9 mouse cellular contexts compared by ENCODE assay signal in genomic region chr5:137502667-137503110, GRCm38 (mm10). TPM values are rescaled to one million over a fixed set of nuclear protein-coding genes. Genes with fewer than 3 reads are reported as not detected.
DNase-seq lines count a peak whose midpoint lies in the region; ATAC-seq and TF ChIP-seq lines count a peak whose summit lies in the region.
"Had no signal": no experiment of that assay in that cellular context is flagged by ENCODE, and none has a peak within 500 bp of the region (broad histone marks: within the 10 kb centered on the region; RNA-seq: fewer than 3 reads in every experiment).

No protein-coding gene starts in this region.

- ATAC-seq in embryonic facial prominence, embryonic 13.5 days (ENCODE audit: insufficient number of reproducible peaks, insufficient read depth, low FRiP score, low TSS enrichment, low read depth) = peak; percentile 86
- peak; percentile 89 for ATAC-seq in heart, postnatal 0 days (ENCODE audit: insufficient read depth, low read depth)
- ATAC-seq in megakaryocyte progenitor cell, adult 5-6 weeks (replicated peaks; ENCODE audit: poor library complexity) = peak; percentile 78

- TF ChIP-seq EP300 in heart, postnatal 0 days (IDR thresholded peaks at IDR 0.05; ENCODE audit: low read depth) = 0 out of 2 replicates have a peak, but pooled peaks have one; percentile 84

- peaks cover 16% of the 10 kb centered on the region for H3K4me1 ChIP-seq in embryonic facial prominence, embryonic 13.5 days
- peaks cover 12% of the 10 kb centered on the region; the same call in 1 of the 2 replicates for H3K4me1 ChIP-seq in heart, postnatal 0 days (ENCODE audit: control insufficient read depth, insufficient read depth)

- peak overlapping the region; percentile 94 for H3K27ac ChIP-seq in embryonic facial prominence, embryonic 13.5 days
- peak overlapping the region; percentile 97 for H3K27ac ChIP-seq in heart, postnatal 0 days (ENCODE audit: low read depth)

- peaks cover 7% of the 10 kb centered on the region; the same call in 1 of the 2 replicates for H3K36me3 ChIP-seq in embryonic facial prominence, embryonic 13.5 days
- H3K36me3 ChIP-seq in heart, postnatal 0 days (replicated peaks; ENCODE audit: control insufficient read depth, insufficient read depth, low read length) = no peaks in the 10 kb centered on the region
- 0 out of 2 replicates have a peak, but pooled peaks cover 3% of the 10 kb centered on the region for H3K36me3 ChIP-seq in splenic B cell, adult 2 months (ENCODE audit: control insufficient read depth, insufficient read depth, low read length, poor library complexity, severe bottlenecking)

- peak; percentile 84 for DNase-seq in gastrocnemius, adult 18-20 months (ENCODE audit: low spot score)
- no peak for DNase-seq in gastrocnemius, postnatal 25 days
- peak; percentile 71 for DNase-seq in WW6 (ENCODE audit: low read depth, low spot score)
- peak; percentile 95 for DNase-seq in heart, postnatal 0 days (ENCODE audit: low spot score)
- DNase-seq in left cerebral cortex, postnatal 14 days (ENCODE audit: low spot score in 2 of 2) = peak; percentile 80 to 82
- peak; percentile 78 for DNase-seq in splenic B cell, adult 2 months (ENCODE audit: low read depth, low spot score)

- H3K4me2 ChIP-seq in embryonic facial prominence, embryonic 13.5 days = peak overlapping the region; percentile 67
- peak overlapping the region; percentile 66 for H3K4me2 ChIP-seq in heart, postnatal 0 days (ENCODE audit: low read depth, low read length)

- intact Hi-C loops in left cerebral cortex, postnatal 14 days (cut with DNase I) = loop anchor here (2.0 kb wide), 1 partner anchor 164 kb away; no protein-coding TSS in a partner anchor

- peak overlapping the region; percentile 84 for H3K9ac ChIP-seq in embryonic facial prominence, embryonic 13.5 days
- H3K9ac ChIP-seq in heart, postnatal 0 days (replicated peaks; ENCODE audit: low read depth, low read length) = peak overlapping the region; percentile 44

- no peaks in the 10 kb centered on the region for H3K27me3 ChIP-seq in embryonic facial prominence, embryonic 13.5 days
- H3K27me3 ChIP-seq in heart, postnatal 0 days (ENCODE audit: control insufficient read depth, insufficient read depth, low read length) = no peaks in the 10 kb centered on the region
- H3K27me3 ChIP-seq in splenic B cell, adult 2 months (ENCODE audit: control insufficient read depth, insufficient read depth, low read length, poor library complexity, severe bottlenecking) = no peaks in the 10 kb centered on the region

- H3K4me3 ChIP-seq in embryonic facial prominence, embryonic 13.5 days = peak overlapping the region; percentile 64
- H3K4me3 ChIP-seq in heart, postnatal 0 days (ENCODE audit: low read depth, low read length) = peak overlapping the region; percentile 64

- no peaks in the 10 kb centered on the region for H3K9me3 ChIP-seq in embryonic facial prominence, embryonic 13.5 days
- H3K9me3 ChIP-seq in heart, postnatal 0 days (replicated peaks; ENCODE audit: control insufficient read depth, low read length) = no peaks in the 10 kb centered on the region

- TF ChIP-seq CTCF in heart, postnatal 0 days (IDR thresholded peaks at IDR 0.05; ENCODE audit: low read depth) = peak; percentile 94

- WGBS in embryonic facial prominence, embryonic 13.5 days = 0% methylated on average over 25 of the region's 30 CpGs
- under 1% methylated on average over 25 of the region's 30 CpGs for WGBS in heart, postnatal 0 days

RNA-seq across cellular contexts. Expression of gene Pop7, which starts 0.4 kb away (rescaled TPM):
- 10 to 100 TPM in 1 of 2 experiments, 1 to 10 TPM in 1; 8.9 to 10.8 TPM for total RNA-seq in gastrocnemius, adult 18-20 months (2021)
- 1 to 10 TPM; 9.7 to 9.9 TPM for total RNA-seq in gastrocnemius, postnatal 25 days (2021)
- 48.0 and 56.2 TPM in 2 replicates for polyA plus RNA-seq in embryonic facial prominence, embryonic 13.5 days (2015; fragmentation: Nextera tagmentation; extraction: Ambion mirVana)
- 40.1 and 61.3 TPM in 2 replicates for total RNA-seq in heart, postnatal 0 days (2014; rRNA removed; ENCODE audit: low replicate concordance)
- polyA plus RNA-seq in heart, postnatal 0 days (2015; fragmentation: Nextera tagmentation; extraction: Ambion mirVana) = 39.9 and 40.6 TPM in 2 replicates
- total RNA-seq in left cerebral cortex, postnatal 14 days (2021) = 10 to 100 TPM; 28.0 to 35.2 TPM
- 31.9 and 35.0 TPM in 2 replicates for total RNA-seq in megakaryocyte progenitor cell, adult 5-6 weeks (2015)
- total RNA-seq in megakaryocyte progenitor cell, adult 5-6 weeks (2017) = 22.7 and 29.2 TPM in 2 replicates

RNA-seq across cellular contexts. Expression of gene Gigyf1, which starts 15.7 kb away (rescaled TPM):
- 10 to 100 TPM; 19.9 to 23.5 TPM for total RNA-seq in gastrocnemius, adult 18-20 months (2021)
- total RNA-seq in gastrocnemius, postnatal 25 days (2021) = 10 to 100 TPM; 15.2 to 17.5 TPM
- polyA plus RNA-seq in embryonic facial prominence, embryonic 13.5 days (2015; fragmentation: Nextera tagmentation; extraction: Ambion mirVana) = 16.3 and 17.1 TPM in 2 replicates
- 12.0 and 17.7 TPM in 2 replicates for total RNA-seq in heart, postnatal 0 days (2014; rRNA removed; ENCODE audit: low replicate concordance)
- polyA plus RNA-seq in heart, postnatal 0 days (2015; fragmentation: Nextera tagmentation; extraction: Ambion mirVana) = 7.2 TPM in 2 replicates
- 10 to 100 TPM; 40.0 to 44.3 TPM for total RNA-seq in left cerebral cortex, postnatal 14 days (2021)
- 7.1 and 8.6 TPM in 2 replicates for total RNA-seq in megakaryocyte progenitor cell, adult 5-6 weeks (2015)
- 4.7 and 7.2 TPM in 2 replicates for total RNA-seq in megakaryocyte progenitor cell, adult 5-6 weeks (2017)

RNA-seq across cellular contexts. Expression of gene Zan, which starts 25.8 kb away (rescaled TPM):
- total RNA-seq in gastrocnemius, adult 18-20 months (2021) = under 1 TPM in 1 of 2 experiments, not detected in 1; 0.07 TPM
- under 1 TPM in 1 of 2 experiments, not detected in 1; 0.08 TPM for total RNA-seq in gastrocnemius, postnatal 25 days (2021)
- 0.11 and 0.17 TPM in 2 replicates for polyA plus RNA-seq in embryonic facial prominence, embryonic 13.5 days (2015; fragmentation: Nextera tagmentation; extraction: Ambion mirVana)
- total RNA-seq in heart, postnatal 0 days (2014; rRNA removed; ENCODE audit: low replicate concordance) = under 0.01 and 0.43 TPM in 2 replicates
- polyA plus RNA-seq in heart, postnatal 0 days (2015; fragmentation: Nextera tagmentation; extraction: Ambion mirVana) = 0.04 TPM in 2 replicates
- under 1 TPM; 0.44 to 0.55 TPM for total RNA-seq in left cerebral cortex, postnatal 14 days (2021)
- 0.10 and 0.47 TPM in 2 replicates for total RNA-seq in megakaryocyte progenitor cell, adult 5-6 weeks (2015)
- total RNA-seq in megakaryocyte progenitor cell, adult 5-6 weeks (2017) = under 0.01 and 0.14 TPM in 2 replicates

RNA-seq across cellular contexts. Expression of gene Epo, which starts 30.4 kb away (rescaled TPM):
- total RNA-seq in gastrocnemius, adult 18-20 months (2021) = not detected
- total RNA-seq in gastrocnemius, postnatal 25 days (2021) = not detected
- polyA plus RNA-seq in embryonic facial prominence, embryonic 13.5 days (2015; fragmentation: Nextera tagmentation; extraction: Ambion mirVana) = not detected in 2 replicates
- not detected in 2 replicates for total RNA-seq in heart, postnatal 0 days (2014; rRNA removed; ENCODE audit: low replicate concordance)
- not detected in 2 replicates for polyA plus RNA-seq in heart, postnatal 0 days (2015; fragmentation: Nextera tagmentation; extraction: Ambion mirVana)
- not detected for total RNA-seq in left cerebral cortex, postnatal 14 days (2021)
- total RNA-seq in megakaryocyte progenitor cell, adult 5-6 weeks (2015) = not detected in 2 replicates
- total RNA-seq in megakaryocyte progenitor cell, adult 5-6 weeks (2017) = not detected in 2 replicates
- total RNA-seq: adrenal gland, postnatal 4 days had no signal

RNA-seq across cellular contexts. Expression of gene Gnb2, which starts 30.6 kb away (rescaled TPM):
- 100 to 1,000 TPM; 111 to 134 TPM for total RNA-seq in gastrocnemius, adult 18-20 months (2021)
- total RNA-seq in gastrocnemius, postnatal 25 days (2021) = 100 to 1,000 TPM; 129 to 130 TPM
- polyA plus RNA-seq in embryonic facial prominence, embryonic 13.5 days (2015; fragmentation: Nextera tagmentation; extraction: Ambion mirVana) = 360 and 396 TPM in 2 replicates
- 599 and 872 TPM in 2 replicates for total RNA-seq in heart, postnatal 0 days (2014; rRNA removed; ENCODE audit: low replicate concordance)
- 301 TPM in 2 replicates for polyA plus RNA-seq in heart, postnatal 0 days (2015; fragmentation: Nextera tagmentation; extraction: Ambion mirVana)
- 100 to 1,000 TPM; 777 to 806 TPM for total RNA-seq in left cerebral cortex, postnatal 14 days (2021)
- total RNA-seq in megakaryocyte progenitor cell, adult 5-6 weeks (2015) = 193 and 223 TPM in 2 replicates
- 187 and 251 TPM in 2 replicates for total RNA-seq in megakaryocyte progenitor cell, adult 5-6 weeks (2017)
